Mouse (Mus musculus): ENCODE measurements around the gene Hdac9.

Gene Hdac9

DNA sequence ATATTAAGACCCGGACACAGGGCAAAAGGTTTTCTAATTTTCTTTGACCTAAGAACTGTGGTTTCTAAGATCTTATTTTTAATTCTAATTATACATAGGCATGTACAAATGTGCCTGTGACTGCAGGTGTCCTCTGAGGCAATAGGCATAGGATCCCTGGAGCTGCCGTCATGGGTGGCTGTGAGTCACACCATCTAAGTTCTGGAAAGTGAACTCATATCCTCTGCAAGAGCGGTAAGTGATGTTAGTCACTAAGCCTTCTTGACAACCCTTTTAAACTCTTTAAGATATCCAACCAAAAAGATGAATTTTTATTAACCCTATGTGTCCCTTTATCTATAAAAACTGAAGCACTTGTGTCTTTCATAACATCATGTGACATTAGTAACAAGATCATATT, 304.4 kb downstream of the Hdac9 start:
- DNase-seq (ENCODE audit: low spot score in 2 of 2): no peak

DNA sequence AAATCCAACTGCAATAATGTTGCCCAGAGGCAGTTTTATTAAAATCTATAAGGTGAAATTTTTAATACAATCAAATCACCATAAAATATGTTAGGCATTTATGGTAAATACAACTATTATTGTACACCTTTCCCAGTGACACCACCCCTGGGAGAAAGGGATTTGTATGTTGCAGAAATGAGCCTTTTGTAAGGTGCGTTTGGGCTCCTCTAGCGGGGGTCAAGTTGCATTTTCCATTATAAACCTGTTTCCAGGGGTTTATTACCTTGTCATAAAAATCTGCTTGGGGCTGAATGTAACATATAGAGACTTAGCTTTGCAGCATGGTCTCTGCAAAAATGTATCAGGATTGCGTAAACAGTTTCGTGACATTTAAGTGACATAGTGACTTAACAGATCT, 312.4 kb downstream of the Hdac9 start:
- no peak for DNase-seq (ENCODE audit: low spot score in 2 of 2)

DNA sequence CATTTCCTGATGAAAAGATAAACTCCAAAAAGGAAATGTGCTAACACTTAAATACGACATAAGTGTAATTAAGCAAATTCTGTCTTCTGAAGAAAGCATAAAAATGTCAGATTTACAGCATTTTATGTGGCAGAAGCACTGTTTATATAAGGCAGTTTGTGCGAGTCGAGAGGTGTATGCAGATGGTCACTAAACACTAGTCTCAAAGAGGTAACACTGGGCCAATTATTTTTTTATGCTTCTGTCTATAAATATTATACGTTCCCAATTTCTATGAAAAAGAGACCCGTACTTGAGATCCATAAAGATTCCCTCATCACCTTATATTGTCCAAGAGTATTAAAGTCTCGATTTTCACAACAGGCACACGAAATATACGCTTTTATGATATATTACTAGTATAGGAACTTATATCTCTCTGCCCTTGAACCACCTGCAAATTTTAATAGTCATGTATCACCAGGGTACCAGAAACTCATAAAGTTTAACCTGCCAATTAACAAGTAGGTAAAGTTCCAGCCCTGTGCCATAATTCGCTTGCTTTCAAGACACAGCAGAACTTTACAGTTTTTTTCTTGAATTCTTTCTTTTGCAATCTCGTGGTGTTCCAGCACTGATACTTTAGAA, 322.6 kb downstream of the Hdac9 start:
- no peak for DNase-seq (ENCODE audit: low spot score in 2 of 2)

DNA sequence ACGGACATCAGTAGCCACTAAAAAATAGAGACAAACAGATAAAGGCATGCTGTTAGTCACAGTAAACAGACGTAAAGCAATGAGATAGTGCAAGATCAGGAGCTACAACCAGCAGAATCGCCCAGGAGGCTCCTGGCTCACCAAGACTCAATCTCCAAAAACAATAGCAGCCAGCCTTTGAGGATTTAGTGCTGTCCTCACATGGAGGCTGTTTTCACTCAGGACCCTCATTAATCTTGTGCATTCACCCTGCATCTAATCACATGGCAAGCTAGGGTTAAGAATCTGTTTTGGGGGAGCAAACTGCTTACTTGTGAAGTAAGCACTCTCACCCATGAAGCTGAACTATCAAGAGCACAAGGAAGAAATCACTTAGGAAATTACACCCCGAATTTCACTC, 329.7 kb downstream of the Hdac9 start:
- DNase-seq (ENCODE audit: low spot score in 2 of 2): no peak

DNA sequence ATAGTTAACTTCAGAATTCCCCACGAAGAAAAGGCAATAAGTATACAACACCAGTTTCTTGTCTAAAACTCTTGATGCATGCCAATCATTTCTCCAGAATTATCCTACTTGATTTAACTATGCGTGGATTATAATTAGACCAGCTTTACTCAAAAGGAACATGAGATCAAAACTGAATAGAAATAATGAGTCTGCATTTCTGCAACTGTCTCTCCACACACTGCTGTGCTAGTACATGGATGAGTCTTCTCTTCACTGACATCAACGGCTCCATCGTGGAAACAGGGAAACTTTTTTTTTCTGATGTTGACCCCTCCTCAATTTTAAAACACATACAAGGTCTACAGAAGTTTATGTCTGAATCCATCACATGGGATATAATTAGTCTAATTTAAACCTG, 334.4 kb downstream of the Hdac9 start:
- DNase-seq (ENCODE audit: low spot score in 2 of 2): no peak

DNA sequence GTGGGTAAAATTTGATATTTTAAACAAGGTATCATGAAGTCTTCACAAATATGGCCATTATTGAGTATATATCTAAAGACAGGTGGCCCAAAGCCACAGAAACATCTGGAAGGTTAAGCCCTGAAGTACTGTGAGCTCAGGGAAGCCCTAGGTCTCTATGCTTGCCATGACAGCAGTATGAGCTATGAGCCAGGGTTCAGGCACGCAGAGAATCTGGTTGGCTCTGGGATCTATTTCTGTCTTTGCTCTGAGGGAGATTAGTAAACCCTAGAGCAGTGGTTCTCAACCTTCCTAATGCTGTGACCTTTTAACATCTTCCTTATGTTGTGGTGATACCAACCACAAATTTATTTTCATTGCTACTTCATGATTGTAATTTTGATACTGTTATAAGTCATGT, 337.7 kb downstream of the Hdac9 start:
- DNase-seq (ENCODE audit: low spot score in 2 of 2): no peak

DNA sequence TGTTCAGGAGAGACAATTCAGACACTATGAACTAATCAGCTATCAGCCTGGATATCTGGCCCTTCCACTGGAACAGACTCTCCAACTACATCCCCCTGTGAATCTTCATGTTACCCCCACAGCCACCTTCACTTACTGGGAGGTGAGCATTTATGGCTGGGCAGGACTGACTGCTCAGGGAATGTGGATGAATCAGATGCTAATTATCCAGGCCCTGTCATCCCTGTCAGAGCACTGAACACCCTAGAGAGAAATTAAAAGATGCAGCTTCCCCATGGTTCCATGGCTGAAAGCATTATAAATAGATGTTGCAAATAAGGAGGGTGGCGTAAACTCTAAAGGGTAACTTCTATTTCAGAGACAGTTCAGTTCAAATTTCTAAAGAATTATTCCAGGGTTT, 345.8 kb downstream of the Hdac9 start:
- no peak for DNase-seq (ENCODE audit: low spot score in 2 of 2)

DNA sequence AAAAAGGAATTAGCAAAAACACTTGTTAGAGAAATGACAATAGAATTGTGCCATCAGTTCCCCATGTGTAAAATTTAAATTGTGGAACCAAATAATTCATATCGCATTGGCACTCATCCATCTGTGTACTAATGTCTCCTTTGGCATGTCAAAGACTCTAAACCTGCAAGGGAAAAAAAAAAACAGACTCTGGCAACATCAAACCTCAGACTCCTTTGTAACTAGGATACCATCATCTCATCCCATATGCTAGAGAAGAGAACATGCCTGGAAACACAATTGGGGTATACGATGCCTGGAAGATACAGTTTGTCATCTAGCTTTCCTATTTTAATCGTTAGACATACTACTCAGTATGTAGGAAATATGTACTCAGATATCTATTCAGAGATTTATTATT, 347.4 kb downstream of the Hdac9 start:
- no peak for DNase-seq (ENCODE audit: low spot score in 2 of 2)

DNA sequence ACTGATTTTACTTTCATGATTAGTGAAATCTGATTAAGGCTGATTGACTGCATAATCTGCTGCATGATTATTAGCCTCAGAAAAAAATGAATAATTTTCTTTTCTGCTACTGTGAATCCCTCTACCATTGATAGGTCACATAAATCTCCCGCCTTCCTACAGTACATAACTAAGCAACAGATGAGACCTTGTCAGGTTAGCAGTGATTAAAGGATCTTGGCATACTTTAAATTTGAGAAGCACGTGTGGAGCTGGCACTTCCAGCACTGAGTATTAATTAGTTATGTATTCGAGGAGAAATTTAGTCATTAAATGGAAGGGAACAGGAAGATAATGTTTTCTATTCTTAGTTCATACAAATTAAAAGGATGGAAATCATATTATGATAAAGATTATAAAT, 347.8 kb downstream of the Hdac9 start:
- DNase-seq (ENCODE audit: low spot score in 2 of 2): no peak

DNA sequence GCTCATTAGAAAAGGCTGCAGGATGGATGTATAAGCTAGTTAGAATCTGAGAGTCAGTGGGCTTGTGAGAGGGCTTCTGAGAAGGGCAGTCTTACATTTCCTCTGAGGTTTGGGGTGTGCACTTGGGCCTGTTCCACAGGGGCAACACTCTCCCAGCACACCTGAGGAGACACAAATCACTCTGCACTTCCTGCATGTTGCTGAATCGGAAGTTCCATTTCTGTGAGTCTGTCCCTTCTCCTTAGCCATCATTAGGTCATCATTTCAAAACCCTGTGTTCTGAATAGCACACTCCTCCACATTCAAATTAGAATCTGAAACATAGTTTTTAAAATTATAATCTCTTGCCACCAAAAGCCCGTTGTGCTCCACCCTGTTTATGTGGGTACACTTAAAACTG, 354.6 kb downstream of the Hdac9 start:
- no peak for DNase-seq (ENCODE audit: low spot score in 2 of 2)

DNA sequence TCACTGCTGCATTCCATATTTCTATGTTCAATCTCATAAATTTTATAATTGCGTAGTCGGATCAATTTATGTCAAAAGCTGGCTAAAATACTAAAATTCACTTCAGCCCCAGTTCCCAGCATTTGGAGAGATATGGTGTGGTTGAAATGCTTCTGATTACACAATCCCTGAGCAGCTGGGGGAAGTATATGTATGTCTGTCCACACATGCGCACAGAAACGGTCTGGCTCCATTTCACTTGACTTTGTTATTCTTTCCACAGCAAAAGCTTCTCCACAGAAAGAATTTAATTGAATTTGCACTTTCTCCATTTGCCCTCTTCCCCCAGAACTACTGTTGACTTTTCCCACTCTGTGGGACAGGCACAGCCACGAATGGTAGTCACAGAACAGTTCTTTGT, 357.9 kb downstream of the Hdac9 start:
- no peak for DNase-seq (ENCODE audit: low spot score in 2 of 2)

DNA sequence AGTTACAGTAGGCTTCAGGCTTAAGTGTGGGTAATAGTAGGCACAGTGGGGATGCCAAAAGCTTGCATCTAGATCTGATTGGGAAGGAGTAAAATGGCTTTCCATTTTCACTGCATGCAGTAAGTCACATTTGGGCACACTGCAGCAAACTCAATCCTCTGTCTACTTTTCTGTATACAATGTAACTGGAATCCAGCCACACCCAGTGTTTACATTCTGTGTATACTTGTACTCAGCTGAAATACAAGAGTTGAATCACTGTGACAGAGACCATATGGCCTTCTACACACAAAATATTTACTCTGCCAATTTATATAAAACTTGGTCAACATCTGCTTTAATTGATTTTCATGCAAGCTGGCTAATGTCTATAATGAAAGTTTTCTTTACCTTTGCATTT, 362.1 kb downstream of the Hdac9 start:
- DNase-seq (ENCODE audit: low spot score in 2 of 2): no peak

DNA sequence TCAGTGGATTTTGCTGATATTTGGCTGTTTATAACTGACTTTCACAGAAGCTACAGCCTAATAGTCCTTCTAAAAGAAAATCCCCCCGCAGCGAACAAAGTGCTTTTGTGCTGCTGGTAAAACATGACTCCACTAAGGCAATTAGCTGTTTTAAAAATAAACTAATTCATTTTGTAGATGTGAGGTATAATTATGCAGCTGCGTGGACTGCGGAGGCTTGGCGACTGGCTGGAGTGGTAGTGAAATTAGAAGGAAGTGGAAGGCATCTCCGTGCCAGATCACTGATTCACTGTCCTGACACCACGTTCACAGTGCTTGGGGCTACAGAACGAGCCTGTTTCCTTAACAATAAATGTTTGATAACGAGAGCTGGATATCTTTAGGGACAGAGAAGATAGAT, 366.6 kb downstream of the Hdac9 start:
- no peak for DNase-seq (ENCODE audit: low spot score in 2 of 2)

DNA sequence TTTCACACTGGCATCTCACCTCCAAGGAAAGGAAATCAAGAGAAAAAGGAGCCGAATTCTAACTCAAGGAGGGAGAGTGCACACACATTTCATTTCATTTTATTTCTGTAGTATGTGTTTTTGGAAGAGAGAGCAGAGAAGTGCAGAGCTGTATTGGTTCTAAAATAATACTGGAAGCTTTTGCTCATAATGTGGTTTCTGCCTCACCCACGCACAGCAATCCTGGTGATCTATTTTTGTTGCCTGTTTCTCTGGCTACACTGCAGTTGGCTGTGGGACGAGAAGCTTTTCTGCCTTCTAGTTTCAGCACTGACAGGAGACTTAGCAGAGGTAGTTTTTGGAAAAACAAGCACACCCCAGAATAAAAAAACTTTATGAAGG, 387.7 kb downstream of the Hdac9 start:
- DNase-seq (ENCODE audit: low spot score in 2 of 2): no peak

DNA sequence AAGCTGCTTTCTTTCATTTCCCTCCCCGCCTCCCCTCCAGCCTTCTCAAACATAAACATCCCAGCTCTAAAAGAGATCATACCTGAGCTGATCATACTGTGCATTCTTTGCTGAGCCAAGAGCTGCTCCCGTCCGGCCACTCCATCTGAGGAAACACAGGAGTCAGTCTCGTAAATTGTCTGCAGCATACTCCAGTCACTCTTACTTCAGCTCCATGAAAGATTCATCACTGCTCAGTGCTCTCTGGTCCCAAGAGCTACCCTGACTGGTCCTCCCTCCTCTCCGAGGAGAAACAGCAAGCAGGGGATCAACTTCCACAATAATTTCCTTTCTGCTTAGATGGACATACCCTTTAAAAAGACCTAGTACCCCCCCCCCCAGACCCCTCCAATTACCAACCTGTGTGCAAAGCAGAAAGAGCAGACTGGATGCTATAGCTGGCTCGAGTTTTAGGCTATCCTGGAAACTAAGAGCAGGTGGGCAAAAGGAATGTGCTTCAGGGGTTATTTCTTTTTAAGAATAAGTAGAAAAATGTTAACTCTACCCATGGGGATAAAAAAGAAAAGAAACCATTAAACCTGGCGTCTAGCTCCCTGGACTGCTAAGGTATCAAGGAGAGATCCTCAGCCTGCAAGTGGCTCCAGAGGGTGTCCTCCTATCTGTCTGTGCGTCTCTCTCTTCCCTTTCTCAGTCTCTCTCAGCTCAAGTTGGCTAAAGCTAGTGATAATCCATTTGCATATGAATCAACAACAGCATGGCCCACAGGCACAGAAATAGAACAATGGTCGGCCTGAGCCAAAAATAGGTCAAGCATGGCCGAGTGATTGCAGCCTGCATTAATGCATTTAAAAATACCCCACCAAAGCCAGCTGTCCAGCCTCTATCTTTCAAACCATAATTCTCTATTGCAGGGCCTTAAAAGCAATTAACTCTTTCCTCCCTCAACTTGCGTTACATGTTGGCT, 388.4 kb downstream of the Hdac9 start:
- peak in 1 of 2 experiments; percentile 23 for DNase-seq (ENCODE audit: low spot score in 2 of 2)

DNA sequence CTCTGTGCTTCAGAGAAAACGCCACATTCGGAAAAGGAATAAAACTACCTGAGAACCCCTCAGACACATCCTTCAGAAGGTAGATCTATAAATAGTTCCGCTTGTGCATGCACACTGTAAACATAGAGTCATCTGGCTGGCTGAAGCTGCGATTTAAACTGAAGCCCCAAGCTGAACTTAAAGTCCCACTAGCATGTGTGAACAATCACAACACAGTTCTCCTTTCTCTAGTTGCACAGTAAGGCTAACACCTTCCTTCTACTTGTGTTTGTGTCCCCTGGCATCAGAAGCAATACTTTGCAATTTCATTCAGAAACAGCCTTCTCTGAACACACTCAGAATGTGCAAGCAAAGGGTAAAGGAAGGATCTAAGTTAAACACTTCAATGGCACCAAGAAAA, 389.1 kb downstream of the Hdac9 start:
- no peak for DNase-seq (ENCODE audit: low spot score in 2 of 2)

DNA sequence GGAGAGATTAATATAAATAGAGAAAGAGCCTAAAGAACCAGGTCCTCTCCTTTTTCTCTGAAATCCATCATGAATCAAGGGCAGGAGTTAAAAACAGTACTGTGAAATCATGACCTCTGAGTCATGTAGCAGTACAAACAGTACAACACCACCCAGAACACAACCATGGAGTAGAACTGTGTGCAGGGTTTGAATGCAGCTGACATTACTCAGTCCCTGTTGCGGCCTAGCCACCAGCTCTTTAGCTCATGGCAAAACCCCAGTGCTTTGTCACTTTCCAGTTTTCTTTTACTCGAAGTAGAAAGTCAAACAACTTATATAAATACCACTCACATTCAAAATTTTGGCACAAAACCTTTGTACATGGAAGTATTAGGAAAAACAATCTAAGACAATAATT, 395.4 kb downstream of the Hdac9 start:
- no peak for DNase-seq (ENCODE audit: low spot score in 2 of 2)

DNA sequence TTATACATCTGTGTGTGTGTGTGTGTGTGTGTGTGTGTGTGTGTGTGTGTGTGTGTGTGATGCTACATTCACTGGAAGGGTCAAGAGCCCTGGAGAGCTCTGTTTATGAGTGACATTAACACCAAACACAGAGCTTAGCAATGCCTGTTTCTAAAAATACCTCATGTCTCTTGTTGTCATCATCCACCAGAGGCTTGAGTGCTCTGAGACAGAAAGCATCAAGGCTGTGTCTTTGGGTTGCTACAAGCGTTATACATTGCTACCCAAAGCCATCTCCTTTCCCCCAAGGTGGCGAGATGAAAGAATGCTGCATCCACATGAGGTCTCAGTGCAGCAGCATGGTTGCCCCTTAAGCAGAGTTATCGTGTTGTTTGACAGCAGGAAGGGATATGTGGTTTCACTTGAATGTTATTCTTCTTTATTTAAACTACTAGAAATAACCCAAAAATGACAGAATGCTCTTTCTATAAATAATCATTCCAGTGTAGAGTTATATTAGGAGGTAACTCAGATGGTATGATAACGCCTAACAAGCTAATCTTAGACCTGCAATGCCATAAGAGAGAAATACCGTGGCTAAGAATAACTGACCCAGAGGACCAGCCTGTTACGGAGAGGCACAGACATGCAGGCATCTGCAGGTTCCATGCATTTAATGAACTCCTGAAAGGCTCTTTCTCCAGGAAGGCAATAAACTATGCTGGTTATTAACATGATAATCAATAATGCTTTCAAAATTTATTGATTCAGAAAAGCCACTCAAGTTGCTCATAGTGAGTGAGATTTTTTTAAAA, 399.9 kb downstream of the Hdac9 start:
- DNase-seq (ENCODE audit: low spot score in 2 of 2): no peak

DNA sequence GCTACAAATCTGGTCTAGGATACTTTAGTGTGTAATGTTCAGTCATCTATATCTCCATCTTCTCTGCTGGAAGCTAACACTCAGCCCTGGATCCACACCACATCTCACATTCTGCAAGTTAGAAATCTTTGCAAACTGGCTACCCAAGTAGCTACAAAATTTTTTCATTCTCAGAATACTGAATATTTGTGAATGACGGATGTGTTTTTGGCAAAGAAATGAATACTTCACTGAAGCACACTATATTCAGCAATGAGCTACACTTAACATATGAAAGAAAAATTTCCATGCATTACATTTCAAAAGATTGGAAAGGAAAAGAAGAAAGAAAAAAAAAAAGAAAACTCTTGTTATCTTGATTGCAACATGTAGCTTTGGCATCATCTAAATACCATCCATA, 410.6 kb downstream of the Hdac9 start:
- no peak for DNase-seq (ENCODE audit: low spot score in 2 of 2)

DNA sequence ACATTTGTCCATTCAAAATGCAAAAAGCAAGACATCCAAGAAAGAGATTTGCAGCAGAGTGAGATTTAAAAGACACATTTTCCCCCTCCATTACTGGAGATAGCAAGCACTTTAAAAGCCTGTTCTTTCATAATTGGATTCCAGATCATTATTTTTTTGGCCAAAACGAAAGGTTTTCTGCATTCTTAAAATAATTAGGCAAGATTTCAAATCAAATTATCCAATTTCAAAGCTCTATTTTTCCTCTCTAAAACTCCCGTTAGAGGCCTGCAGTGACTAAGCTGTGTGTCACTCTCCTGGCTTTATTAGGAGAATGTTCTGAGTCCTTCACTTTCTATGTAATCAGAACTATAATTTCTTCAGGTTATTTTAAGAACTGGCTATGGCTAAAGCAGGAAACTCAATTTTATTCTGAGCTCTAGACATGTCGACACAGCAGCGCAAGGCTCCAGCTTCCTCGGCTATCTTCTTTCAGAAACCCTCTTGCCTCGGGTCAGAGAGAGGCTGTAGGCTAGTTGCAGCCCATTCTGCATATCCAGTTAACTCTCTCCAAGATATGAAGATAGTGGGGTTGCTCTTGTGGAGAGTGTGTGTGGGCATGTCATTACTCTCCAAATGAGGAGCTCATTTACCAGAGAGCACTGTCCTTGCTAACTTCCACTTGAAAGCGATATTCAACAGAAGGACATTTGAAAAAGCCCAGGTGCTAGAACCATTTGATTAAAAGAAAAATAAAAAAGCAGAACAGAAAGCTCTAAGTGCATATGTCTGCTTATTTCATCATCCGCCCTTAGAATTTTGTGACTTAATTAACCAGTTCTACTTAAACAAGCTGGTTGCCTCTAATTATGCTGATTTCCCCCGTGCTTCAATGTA, 417.9 kb downstream of the Hdac9 start:
- DNase-seq (ENCODE audit: low spot score in 2 of 2): no peak

DNA sequence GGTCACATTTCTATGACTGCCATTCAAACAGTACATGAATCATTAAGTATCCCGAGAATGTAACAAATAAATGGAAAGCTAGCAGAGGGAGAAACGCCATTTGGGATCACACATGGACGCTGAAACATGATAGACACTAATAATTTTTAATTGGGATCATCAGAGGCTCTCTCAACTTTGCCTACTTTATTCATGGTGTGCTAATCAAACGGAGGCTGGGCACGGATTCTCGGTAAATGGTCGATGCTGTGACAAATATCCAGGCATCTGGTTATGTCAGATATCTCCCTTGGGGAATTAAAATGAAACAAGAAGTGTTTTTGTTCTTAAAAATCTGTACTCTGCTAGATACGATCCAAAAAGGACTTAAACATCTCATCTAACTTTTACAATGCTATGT, 418.6 kb downstream of the Hdac9 start:
- no peak for DNase-seq (ENCODE audit: low spot score in 2 of 2)

DNA sequence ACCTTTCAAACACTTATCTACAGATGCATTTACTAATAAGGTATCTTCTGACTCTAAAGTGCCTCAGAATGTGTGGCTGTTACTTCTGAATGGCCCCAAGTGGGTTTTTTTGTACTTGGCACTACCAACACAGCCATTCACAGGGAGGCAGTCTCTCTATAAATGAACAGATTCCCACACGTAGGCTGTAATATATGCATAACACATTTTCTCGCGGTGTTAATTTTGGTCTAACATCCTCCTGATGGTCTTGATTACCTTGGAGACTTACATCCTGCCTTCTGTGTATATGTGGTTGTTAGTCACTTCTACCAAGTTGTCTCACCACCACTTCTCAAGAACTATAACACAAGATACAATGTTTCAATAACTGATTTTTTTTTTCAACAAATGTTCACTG, 419.2 kb downstream of the Hdac9 start:
- DNase-seq (ENCODE audit: low spot score in 2 of 2): no peak

All from spleen, postnatal 10 days (tissue).